Mouse (Mus musculus) mouse trophoblast stem cell (cell line): ENCODE data around the gene Gpc4.

Source experiments
- in situ Hi-C, 2 experiments: fragments of 300-500 bp; cut with MseI, MboI; formaldehyde crosslinking; loops; 2 replicates in 1 of 2; 3 replicates in 1 of 2; pipeline ENCODE4 v1.15.1; 2025

Gpc4 gene

DNA sequence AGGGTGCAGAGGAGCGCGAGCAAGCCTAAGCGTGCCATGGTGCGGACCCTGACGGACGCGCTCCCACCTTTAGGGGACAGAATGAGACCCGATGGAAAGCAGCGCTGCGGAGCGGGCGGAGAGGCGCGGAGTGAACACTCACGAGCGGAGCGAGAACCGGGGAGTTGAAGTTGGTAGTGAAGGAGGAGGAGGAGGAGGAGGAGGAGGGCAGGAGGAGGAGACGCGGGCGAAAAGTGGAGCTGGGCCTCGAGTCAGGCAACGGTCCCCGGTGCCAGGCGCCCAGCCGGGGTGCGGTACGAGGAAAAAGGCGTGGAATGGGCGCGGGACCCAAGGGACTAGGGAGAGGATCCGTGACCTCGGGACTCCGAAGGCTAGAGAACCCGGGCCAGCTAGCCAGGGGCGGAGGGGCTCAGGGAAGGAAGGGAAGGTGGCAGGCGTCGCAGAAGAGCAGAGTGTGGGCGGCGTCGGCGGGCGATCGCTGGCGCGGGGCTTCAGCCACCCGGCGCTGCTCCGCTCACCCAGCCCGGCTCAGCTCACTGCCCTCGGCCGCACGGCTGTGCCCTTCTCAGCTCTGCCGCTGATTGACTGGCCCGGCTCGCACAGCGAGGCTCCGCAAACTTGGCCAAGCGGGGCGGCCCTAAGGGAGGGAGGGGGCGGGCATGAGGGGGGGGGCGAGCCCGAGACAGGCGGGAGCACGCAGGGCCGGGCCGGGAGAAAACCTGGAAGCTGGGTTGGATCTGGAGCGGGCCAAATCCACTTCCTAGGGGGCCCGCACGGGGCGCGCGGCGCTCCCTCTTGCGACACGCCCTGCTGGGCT lies at the start of gene Gpc4:
Gene Gpc4, minus strand, starts transcription at position 515 of the 817 bp plus-strand sequence.
- in situ Hi-C loops, result no loop called here

DNA sequence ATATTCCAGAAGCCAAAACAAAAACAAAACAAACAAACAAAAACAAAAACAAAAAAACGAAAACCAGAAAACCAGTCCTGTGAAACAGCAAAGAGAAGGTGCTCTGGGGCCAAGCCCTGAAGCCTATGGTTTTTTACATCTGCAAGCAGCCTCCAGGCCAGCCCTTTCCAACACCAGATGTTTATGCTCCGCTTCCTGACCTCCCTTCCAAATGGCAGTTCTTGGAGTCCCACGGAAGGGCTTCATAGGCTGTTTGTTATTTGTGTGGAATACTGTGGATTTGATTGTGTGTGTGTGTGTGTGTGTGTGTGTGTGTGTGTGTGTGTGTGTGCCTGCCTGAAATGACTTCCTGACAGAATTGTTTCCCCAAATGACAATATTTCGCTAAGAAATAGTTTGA lies 47.8 kb upstream of the Gpc4 start:
- in situ Hi-C loops, result no loop called here

DNA sequence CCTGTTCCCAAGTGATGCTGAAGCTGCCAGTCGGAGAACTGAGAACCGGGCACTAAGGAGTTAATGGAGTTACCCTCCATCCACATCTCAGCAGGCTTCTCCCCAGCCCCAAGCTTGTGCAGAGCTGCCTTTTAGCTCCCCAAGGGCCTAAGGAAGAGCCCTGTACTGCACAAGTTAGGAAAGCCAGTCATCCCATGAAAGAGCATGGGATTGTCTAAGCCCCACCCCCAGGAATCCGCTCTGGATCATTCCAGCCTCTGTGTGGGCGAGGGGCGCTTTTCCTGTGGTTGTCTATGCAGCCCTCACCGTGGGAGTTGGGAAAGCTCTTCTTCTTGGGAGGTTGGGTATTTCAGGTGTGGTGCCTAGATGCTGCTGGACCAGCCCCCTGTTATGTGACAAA lies 34.8 kb upstream of the Gpc4 start:
- in situ Hi-C loops, result no loop called here

DNA sequence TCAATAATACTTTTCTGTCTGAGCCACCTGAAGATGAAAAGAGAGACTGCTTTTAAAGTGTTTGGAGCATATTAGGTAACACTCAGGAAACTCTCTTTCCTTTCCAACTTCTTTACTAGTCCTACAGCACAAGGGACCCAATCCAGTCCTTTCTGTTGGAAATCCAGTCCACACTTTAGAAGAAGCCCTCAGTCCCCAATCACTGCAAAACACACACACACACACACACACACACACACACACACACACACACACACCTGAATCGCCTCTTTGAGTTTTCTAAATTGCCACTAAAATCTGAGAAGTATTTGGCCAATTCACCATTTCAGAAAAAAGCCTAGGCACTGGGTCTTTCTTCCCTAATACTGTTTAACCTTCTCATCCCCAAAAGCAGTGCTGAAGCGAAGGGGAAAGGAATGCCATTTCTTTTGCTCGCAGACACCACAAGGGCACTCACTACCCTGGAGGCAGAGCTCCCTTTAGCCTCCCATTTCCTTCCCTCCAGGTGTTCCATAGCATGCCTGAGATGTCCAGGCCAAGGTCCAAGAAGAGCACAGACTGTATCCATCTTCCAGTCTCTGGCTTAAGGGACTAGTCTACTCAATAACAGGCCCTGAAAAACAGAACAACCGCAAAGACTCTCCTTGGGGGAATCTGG lies 28.4 kb upstream of the Gpc4 start:
- in situ Hi-C loops, result no loop called here

DNA sequence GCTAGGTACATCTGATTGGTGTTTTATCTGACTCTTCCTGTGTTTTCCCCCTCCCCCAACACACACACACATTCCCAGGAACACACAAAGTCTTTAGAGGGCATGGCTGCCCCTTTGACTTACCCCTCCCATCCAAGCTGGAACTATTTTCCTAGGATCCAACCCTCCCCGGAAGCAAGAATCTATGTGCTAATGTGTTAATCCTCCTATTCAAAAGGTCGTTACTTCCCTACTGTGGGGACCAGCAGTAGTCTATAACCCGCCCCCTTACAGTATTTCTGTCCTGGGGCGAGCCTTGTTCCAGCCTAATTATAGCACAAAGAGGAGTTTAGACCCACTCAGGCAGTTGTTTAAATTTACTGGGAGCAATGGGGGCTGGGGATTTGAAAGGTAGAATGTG lies 24.0 kb upstream of the Gpc4 start:
- in situ Hi-C loops, result no loop called here

DNA sequence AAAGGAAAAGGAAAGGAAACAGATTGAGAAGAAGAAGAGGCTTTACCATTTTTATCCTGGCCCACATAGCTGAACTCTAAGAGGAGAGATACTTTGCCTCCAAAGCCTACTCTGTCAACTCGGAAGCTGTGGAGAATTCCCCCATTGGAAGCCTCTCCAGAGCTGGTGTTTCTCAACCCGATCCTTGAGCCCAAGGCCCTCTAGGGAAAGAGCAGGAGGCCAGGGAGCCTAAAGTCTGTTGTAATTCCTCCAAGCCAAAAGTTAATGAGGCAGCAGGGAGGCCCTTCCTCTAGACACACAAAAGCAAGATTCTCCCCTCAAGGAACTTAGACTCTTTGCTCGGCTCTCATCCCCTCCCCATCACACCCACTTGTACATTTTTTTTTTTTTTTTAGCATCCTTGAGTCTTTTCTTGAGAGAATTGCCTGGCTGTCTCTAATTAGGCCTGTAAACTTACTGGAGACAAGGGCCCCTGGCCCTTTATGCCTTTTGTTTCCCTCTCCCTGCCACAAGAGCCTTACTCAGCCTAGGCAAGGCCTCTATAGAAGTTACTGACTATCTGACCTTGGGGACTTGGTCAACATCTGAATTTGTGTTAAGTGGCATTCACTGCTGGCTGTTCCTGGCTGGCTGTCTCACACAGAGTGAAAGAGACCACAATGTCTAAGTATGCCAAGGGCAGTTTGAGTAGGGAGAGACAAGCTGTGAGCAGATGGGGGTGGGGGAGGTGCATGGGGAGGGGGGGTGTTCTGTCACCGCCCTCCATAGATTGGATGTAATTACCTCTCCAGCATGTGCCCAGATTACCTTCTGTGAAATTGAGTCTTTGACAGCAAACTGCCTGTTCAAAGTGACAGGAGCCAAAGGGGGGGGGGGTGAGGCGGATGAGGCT lies 18.7 kb upstream of the Gpc4 start:
- in situ Hi-C loops, result no loop called here

DNA sequence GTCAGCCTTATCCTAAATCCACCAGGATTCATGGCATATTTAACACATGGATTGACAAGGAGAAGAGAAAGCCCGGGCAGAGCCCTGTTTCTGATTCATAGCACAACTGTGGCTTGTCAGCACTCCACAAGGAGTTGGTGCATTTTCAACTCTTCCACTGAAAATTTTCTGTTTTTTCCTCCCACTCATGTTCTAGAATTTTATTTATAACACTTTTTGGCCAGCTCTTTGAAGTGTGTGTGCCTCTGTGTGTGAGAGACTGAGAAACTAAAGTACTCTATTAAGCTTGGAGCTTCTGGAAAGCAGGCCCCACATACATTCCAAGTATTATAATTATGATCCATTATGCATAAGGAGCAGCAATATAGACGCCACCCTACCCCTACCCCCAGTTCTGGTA lies 16.3 kb upstream of the Gpc4 start:
- in situ Hi-C loops, result no loop called here

DNA sequence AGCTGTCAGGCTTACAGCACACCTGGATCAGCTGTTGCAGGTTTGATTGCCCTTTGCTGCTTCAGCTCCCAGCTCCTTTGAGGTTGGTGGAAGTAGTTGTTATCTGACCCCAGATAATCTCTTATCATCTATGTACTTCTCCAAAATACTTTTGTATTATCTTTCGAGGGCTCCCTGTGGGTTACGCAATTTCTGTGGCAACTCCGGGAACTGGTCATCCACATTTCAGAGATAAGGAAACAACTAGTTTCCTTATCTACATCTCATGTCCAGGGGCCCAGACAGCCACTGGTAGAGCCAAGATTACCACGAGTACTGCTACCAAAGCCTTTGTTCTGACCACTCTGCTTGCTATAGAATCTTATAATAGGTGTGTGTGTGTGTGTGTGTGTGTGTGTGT lies 12.0 kb upstream of the Gpc4 start:
- in situ Hi-C loops, result no loop called here

DNA sequence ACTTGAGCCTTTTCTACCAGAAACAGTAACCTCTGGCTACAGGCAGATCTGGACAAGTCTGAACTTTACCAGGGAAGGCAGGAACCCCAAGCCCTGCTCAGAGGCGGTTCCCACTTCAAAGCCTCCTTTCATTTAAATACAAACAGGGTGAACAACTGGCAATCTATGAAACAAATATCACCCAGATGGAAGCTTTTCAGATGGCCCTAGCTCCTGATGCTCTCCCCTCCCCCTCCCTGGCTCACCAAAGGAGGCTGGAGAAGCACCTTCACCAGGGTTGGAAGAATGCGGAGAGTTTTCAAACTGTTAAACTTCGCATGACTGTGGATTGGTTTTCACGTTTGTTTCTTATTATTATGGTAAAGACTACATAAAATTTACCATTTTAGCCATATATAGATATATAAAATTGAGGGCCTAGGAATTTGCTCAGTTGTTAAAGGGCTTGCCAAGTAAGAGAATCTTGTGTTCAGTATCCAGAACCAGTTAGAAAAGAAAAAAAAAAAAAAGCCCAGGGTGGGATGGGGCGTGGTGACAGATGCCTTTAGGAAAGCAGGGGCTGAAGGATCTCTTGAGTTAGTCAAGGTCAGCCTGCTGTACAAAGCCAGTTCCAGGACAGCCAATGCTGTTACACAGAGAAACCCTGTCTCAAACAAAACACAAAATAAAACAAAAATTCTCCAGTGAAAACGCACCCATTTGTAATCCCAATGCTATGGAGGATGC lies 2.6 kb upstream of the Gpc4 start:
- in situ Hi-C loops, result no loop called here

DNA sequence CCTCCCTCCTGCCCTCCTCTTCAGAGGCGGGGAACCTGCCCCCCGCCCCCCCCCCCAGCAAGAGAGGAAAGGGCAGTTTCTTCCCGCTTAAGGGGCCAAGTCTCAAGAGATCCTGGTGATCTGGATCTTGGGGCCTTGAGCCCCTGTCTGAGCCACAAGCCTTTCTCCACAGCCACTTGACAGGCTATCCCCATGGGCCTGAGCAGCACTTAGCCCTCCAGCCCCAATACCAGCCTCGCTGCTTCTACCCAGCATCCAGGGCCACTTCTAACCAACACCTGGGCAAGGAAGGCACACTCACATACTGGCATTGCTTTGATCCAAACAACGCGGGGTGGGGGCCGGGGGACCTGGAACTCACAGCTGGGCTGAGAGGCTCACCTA lies 495 bp upstream of the Gpc4 start:
- in situ Hi-C loops, result no loop called here

DNA sequence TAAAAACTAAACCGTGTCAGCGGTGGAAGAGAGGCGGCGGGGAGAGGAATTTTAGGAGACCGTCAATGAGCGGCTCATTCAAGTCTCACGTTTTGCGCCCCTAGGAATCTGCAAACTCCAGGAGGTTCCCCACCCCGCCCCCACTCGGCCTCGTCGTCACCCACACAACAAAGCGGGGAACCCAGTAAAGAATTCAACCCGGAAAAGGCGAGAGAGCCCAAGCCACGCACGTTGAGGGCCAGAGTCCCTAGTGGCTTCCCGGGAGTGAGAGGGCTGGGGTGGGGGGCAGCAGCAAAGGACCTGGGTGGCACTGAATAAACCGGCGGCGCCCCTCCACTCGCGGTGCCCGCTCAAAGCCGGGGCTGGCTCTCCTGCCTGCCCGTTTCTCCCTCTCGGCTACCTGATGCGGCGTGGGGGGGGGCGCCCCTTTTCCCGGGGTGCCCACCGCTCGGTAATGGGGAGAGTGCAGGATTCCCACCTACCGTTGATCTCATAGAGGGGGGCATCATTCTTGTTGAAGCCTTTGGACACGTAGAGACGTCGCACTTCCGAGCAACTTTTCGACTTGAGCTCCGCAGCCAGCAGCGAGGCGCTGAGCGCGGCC lies 816 bp downstream of the Gpc4 start:
- in situ Hi-C loops, result no loop called here

DNA sequence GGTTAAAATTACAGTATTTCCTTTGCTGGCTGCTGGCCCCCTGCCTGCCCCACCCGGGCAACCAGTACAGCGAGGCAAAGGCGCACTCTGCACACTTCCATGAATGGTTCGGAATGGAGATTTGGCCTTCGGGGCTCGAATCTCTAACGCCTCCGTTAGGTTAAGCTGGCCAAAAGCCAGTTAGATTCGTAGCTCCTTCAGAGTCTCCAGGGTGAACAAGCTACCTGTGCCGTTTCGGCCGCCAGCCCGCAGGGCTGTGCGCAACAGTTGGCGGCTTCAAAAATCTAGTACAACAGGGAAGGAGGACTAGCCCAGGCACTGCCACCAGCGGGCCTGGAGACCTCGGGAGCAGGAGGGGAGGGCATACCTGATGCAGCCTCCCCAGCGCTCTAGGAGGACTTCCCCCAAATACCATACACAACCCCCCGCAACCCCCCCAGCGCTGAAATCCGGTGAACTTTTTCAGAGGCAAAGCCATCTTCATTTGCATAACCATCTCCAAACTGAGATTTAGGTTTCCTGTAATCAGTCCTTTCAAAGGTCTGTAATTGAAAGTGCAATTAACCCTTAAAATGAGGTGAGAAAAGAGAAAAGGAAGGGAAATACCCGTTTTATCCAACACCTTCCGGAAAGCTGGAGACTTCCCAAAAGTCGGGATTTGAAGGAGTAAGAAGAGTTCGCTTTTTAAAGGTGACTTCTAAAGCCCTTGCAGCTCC lies 1.5 kb downstream of the Gpc4 start:
- in situ Hi-C loops, result no loop called here

DNA sequence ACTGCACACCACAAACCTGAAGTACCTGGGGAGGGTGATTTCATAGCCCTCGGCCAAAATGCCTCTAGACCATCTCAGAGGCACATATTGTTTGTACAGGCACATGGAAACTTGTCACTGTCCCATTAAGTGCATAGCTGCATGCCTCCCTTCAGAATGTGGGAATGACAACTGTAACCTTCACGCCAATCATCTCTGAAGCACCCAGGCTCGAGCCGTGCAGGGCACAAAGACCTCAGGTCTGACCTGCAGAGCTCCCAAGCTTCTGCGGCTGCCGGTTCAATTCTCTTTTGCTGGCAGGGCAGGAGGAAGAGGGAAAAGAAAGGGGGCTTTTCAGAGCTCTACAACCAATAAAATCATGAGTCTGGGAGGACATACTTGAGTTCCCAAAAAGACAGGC lies 2.3 kb downstream of the Gpc4 start:
- in situ Hi-C loops, result no loop called here

DNA sequence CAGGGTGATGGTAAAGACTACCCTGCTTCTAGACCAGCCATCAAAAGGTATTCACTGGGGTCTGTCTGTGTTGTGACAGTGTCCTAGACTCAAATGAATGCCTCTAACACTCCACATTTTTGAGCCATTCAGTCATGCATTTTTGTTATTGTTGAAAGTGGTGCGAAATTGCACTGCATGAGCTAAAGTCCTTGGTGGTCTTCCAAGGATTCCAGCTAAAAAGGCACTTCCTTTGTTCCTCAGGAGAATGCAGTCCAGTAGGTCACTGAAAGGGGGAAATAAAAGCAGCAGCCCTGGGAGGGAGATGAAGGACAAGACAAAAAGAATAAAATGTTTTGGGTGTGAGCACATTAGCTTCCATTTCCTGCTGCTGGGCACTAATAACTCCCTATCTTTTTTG lies 2.8 kb downstream of the Gpc4 start:
- in situ Hi-C loops, result no loop called here

DNA sequence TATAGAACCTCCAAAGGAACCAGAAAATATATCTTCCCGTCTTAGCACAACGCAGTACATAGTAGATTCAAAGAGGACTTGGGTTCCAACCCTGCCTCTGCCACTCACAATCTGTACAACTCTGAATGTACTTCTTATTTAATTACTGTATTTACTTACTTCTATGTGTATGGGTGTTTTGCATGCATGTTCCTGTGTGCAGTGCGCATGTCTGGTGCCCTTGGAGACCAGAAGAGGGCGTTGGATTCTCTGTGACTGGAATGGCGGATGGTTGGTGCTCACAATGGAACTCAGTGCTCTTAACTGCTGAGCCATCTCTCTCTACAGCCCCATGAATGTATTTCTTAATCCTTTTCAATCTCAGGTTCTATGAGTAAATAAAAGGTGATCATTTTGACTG lies 5.4 kb downstream of the Gpc4 start:
- in situ Hi-C loops, result no loop called here

DNA sequence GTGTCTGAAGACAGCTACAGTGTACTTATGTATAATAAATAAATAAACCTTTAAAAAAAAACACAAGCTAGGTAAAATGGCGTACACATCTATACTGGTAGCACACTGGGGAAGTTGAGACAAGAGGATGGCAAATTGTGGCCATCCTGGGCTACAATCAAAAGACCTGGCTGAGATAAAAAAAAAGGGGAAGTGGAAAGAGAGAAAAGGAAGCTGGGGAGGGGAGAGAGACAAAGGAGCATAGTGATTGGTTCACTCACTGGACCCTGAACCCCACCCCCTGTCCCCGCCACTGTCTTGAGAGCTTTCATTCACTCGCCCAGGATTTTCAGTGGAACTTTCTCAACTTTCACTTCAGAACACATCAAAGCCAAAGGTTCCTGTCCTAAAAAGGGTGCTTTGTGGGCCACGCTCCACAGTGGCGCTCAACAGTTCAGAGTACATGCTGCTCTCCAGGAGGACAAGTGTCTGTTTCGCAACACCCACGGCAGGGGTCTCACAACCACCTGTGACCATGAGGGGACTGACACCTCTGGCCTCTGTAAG lies 9.6 kb downstream of the Gpc4 start:
- in situ Hi-C loops, result no loop called here

DNA sequence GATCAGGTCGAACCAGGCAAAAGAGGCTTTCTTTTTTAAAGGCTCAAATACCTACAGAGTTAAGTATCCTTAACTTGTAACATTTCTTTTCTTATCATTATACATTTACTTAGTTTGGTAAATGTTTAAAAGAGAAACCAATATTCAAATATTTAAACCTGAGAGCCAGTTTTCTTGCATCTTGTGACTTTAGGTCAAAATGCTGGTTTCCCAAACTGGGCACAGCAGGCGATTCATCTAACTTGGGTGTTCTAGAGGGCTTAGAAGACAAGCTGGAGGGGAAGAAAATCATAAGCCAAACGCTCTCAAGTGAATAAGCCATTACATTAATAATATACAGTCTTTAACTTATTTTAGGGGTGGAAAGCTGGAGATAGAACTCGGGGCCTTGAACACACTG lies 10.2 kb downstream of the Gpc4 start:
- in situ Hi-C loops, result no loop called here

DNA sequence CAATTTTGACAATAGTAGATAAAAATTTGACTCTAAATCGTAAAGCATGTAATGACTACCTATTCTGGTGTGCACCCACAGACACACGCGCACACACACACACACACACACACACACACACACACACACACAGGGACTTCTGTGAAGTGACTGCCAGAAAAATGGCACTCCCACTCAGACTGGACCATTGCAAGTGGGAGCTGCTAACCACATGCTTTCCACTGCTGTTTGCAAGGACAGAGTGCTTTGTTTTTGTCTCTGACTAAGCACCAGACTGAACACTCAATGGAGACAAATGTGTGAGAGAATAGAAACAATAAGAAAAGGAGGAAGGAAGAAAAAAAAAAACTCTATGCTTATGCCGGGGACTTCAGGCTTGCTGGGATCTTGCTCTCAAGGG lies 11.6 kb downstream of the Gpc4 start:
- in situ Hi-C loops, result no loop called here

DNA sequence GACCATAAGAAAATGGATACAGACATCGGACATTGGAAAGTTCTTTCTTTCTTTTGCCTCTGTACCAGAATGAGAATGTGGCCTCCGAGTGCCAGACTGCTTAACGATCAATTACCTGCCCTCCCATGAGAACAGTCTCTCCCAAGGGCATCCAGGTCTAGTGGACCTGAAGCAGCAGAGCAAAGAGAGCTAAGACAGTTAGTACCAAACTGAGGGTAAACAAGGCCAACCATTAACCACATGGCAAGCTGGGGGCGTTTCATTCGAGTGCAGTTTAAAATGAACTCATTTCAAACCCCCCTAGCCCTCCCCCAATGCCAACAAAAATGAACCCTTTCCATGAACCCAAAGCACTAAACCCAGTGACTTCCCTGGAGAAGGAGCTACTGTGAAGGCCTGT lies 12.1 kb downstream of the Gpc4 start:
- in situ Hi-C loops, result no loop called here

DNA sequence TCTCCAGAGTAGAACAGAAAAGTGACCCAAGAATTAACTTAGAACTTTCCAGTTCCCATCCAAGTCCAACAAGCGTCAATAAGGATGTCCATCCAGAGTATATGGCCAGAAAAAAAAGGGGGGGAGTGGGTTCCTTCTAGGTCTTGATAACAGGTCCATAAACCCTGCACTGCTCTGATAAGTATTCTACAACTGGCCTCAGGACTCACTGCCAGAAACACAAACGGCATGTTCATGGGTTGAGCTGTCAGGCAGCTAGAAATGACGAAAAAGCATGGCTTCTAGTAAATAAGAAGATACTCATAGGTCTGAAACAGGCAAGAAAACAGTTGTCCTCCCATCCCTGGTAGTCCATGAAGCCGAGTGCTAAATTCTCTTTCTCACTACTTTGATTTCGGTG lies 13.5 kb downstream of the Gpc4 start:
- in situ Hi-C loops, result no loop called here

DNA sequence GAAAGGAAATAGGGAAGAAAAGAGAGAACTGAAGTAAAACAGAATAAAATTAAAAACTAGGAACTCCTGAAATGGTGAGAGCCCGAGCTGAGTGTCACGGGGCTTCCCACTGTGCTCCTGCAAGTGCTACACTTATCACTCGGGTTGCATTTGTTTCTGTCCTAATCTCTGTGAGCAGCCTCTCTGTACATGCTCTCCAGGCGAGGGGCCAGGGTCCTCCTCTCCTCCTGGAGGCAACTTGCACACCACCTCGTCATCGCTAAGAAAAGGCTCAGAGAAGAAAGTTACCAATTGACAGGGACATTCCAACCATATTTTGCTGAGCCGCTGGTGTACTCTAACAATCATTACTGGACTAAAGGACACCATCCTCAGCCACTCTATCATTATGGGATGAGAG lies 14.0 kb downstream of the Gpc4 start:
- in situ Hi-C loops, result no loop called here
